Mouse (Mus musculus) neural tube, embryonic 14.5 days (tissue): ENCODE measurements around the gene Csnk2a2. TPM values are rescaled to one million over a fixed set of nuclear protein-coding genes. Genes with fewer than 3 reads are reported as not detected.

Source experiments
- ATAC-seq: fragments of 200-750 bp; cut with Nextera tagmentation; 2 replicates; pipeline ENCODE4 v1.8.0; 2017; ENCODE audit warnings: low read depth, mild to moderate bottlenecking, moderate TSS enrichment, moderate library complexity
- H3K27ac ChIP-seq: fragments of 300-500 bp; sonication (generic); 2 replicates; pipeline ENCODE4 v1.5.1; 2014; ENCODE audit warnings: low read depth, mild to moderate bottlenecking, control low read depth, low read length, moderate library complexity, mixed read lengths
- H3K27me3 ChIP-seq: fragments of 300-500 bp; sonication (generic); 2 replicates; pipeline ENCODE4 v1.6.1; 2014; ENCODE audit warnings: low read length; ENCODE audit not compliant: control insufficient read depth, insufficient read depth
- H3K36me3 ChIP-seq: fragments of 300-500 bp; sonication (generic); 2 replicates; pipeline ENCODE4 v1.6.1; 2014; ENCODE audit warnings: low read length, mixed read lengths; ENCODE audit not compliant: control insufficient read depth, insufficient read depth
- H3K4me1 ChIP-seq: fragments of 300-500 bp; sonication (generic); 2 replicates; pipeline ENCODE4 v1.6.1; 2014; ENCODE audit warnings: low read length; ENCODE audit not compliant: control insufficient read depth, insufficient read depth
- H3K4me2 ChIP-seq: fragments of 300-500 bp; sonication (generic); 2 replicates; pipeline ENCODE4 v1.6.1; 2014; ENCODE audit warnings: mild to moderate bottlenecking, low read depth, low read length, control low read depth
- H3K4me3 ChIP-seq: fragments of 300-500 bp; sonication (generic); 2 replicates; pipeline ENCODE4 v1.5.1; 2014; ENCODE audit warnings: low read depth, low read length, control low read depth, mixed read lengths
- H3K9ac ChIP-seq: fragments of 300-500 bp; sonication (generic); replicated peaks from 2 replicates; pipeline ENCODE4 v1.6.1; 2014; ENCODE audit warnings: low read depth, mild to moderate bottlenecking, control low read depth, low read length, mixed read lengths
- H3K9me3 ChIP-seq: fragments of 300-500 bp; sonication (generic); 2 replicates; pipeline ENCODE4 v1.6.1; 2016; ENCODE audit warnings: low read length; ENCODE audit not compliant: control insufficient read depth
- WGBS: fragments of 180-500 bp; shearing (Covaris S2); extraction: QIAGEN DNeasy Blood & Tissue Kit; methylation state at CpG from one replicate; pipeline ENCODE4 v1.1.7; 2014; 5-methylcytosine and 5-hydroxymethylcytosine counted together
- polyA plus RNA-seq: library from polyadenylated mRNA; unstranded; fragments of >200 nt; fragmentation: Nextera tagmentation; extraction: Ambion mirVana; gene quantifications from 2 replicates; pipeline ENCODE4 v1.2.1, GENCODE M21; 2014

Gene Csnk2a2
- polyA plus RNA-seq, 1 experiment from 2014 or later = 16.1 TPM

DNA sequence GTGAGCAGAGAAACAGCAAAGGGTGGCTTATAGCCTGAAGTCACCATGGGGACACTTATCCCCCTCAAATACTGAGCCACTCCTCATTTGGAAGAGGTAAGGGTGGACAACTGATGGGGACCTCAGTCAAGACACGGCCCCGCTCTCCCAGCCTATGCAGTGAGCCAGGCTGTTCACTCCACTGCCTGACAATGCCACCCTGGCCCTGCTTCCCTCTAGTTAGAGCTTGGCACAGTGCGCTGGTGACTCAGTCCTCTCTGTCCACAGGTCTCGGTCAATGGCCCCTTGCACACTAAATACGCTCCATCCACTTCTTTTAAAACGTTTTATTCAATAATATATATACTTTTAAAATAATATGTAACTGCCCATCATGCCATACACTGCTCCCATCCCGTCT lies 42.2 kb downstream of the Csnk2a2 start:
- no peaks in the 10 kb centered on the region for H3K4me1 ChIP-seq
- no peak overlapping the region for H3K27ac ChIP-seq
- no peak for ATAC-seq
- H3K36me3 ChIP-seq = peaks cover 23% of the 10 kb centered on the region
- H3K27me3 ChIP-seq = no peaks in the 10 kb centered on the region
- no peak overlapping the region for H3K4me3 ChIP-seq
- no peaks in the 10 kb centered on the region for H3K9me3 ChIP-seq
- WGBS = 90% methylated on average over 7 of the region's 7 CpGs
- no peak overlapping the region for H3K4me2 ChIP-seq
- no peak overlapping the region for H3K9ac ChIP-seq

DNA sequence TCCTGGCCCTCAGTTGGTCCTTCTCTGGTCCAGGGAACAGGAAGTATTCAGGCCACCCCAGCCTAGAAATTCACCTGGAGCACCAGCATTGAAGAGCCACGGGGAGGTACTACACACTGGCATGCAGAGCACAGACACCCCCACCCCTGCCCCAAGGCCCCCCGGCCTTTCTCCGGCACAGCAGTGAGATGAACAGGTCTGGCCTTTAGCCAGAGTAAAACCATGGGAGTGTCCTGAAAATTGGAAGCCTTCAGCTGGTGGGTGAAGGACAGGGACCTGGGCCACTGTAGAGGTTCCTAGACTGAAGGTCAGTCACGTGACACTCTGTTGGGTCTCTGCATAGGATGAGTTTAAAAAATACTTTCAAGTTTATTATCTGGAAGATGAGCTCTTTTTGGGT lies 44.8 kb downstream of the Csnk2a2 start:
- no peak overlapping the region for H3K4me2 ChIP-seq
- H3K4me3 ChIP-seq = no peak overlapping the region
- no peaks in the 10 kb centered on the region for H3K27me3 ChIP-seq
- peaks cover 11% of the 10 kb centered on the region for H3K36me3 ChIP-seq
- H3K4me1 ChIP-seq = no peaks in the 10 kb centered on the region
- WGBS = 91% methylated on average over 4 of the region's 4 CpGs
- no peak for ATAC-seq
- H3K9ac ChIP-seq = no peak overlapping the region
- H3K9me3 ChIP-seq = no peaks in the 10 kb centered on the region
- H3K27ac ChIP-seq = no peak overlapping the region

DNA sequence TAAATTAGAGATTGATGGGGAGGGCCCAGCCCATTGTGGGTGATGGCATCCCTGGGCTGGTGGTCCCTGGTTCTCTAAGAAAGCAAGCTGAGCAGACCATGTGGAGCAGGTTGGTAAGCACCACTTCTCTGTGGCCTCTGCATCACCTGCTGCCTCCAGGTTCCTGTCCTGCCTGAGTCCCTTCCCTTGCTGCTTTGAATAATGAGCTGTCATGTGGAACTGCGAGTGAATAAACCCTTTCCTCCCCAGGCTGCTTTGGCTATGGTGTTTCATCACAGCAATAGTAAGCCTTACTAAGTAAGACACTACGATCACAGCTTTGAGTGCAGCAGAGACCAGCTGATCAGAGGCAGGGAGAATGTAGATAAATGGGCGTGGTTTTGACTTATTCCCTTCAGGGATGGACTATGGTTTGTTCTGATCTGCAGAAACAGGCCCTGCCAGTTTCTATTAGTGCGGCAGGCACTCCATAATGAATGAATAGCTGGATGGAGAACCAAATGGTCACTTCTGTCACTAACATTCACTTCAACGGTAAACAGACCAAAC lies 48.3 kb downstream of the Csnk2a2 start:
- Histone ChIP-seq H3K9me3 (no peaks in the 10 kb centered on the region), H3K4me3 (no peak overlapping the region), H3K9ac (no peak overlapping the region), H3K4me2 (no peak overlapping the region), H3K27me3 (no peaks in the 10 kb centered on the region), H3K27ac (no peak overlapping the region), H3K36me3 (no peaks in the 10 kb centered on the region), H3K4me1 (no peaks in the 10 kb centered on the region)
- ATAC-seq = no peak
- 63% methylated on average over 5 of the region's 5 CpGs for WGBS

DNA sequence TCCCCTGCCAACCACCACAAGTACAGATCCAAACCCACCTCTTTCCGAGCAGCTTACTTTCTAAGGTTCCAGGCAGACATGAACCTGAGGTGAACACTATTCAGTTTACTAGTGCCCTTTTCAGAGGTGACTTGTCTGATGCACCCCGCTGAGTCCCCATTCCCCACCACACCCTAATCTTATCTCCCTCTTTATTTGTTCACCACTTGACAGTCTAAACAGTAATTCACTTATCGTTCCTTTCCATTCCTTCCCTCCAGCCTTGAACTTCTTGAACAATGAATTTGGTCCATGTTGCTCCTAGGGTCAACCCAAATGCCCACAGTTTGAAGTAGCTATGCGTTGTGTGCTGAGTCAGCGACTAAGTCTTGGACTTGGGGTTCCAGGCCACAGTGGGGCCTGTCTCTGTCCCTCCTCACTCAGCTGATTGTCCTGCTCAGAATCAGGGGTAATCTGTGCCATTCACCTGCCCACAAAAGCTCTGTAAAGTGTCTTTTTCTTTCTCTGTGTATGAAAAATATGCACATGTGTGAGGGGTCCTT lies 49.6 kb downstream of the Csnk2a2 start:
- Histone ChIP-seq H3K4me2 (no peak overlapping the region), H3K27me3 (no peaks in the 10 kb centered on the region), H3K27ac (no peak overlapping the region), H3K9me3 (no peaks in the 10 kb centered on the region), H3K4me3 (no peak overlapping the region), H3K9ac (no peak overlapping the region), H3K36me3 (no peaks in the 10 kb centered on the region), H3K4me1 (no peaks in the 10 kb centered on the region)
- 95% methylated on average over 5 of the region's 5 CpGs for WGBS
- ATAC-seq = no peak

DNA sequence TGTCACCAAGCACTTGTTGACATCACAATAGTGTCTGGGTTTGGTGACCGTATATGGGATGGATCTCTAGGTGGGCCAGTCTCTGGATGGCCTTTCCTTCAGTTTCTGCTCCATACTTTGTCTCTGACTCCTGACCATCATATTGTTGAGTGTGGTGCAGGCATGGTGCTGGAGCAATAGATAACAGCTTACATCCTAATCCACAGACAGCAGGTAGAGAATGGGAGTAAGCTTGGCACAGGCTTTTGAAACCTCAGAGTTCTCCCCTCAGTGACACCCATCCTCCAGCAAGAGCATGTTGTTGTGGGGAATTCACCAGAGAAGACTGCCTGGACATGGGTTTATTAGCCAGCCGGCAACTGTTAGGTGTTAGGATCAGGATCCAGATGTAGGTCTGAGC lies 50.4 kb downstream of the Csnk2a2 start:
- H3K9me3 ChIP-seq = no peaks in the 10 kb centered on the region
- H3K4me2 ChIP-seq = no peak overlapping the region
- no peak overlapping the region for H3K27ac ChIP-seq
- no peak overlapping the region for H3K4me3 ChIP-seq
- H3K36me3 ChIP-seq = no peaks in the 10 kb centered on the region
- ATAC-seq = no peak
- 90% methylated on average over 2 of the region's 2 CpGs for WGBS
- H3K4me1 ChIP-seq = no peaks in the 10 kb centered on the region
- H3K9ac ChIP-seq = no peak overlapping the region
- no peaks in the 10 kb centered on the region for H3K27me3 ChIP-seq

DNA sequence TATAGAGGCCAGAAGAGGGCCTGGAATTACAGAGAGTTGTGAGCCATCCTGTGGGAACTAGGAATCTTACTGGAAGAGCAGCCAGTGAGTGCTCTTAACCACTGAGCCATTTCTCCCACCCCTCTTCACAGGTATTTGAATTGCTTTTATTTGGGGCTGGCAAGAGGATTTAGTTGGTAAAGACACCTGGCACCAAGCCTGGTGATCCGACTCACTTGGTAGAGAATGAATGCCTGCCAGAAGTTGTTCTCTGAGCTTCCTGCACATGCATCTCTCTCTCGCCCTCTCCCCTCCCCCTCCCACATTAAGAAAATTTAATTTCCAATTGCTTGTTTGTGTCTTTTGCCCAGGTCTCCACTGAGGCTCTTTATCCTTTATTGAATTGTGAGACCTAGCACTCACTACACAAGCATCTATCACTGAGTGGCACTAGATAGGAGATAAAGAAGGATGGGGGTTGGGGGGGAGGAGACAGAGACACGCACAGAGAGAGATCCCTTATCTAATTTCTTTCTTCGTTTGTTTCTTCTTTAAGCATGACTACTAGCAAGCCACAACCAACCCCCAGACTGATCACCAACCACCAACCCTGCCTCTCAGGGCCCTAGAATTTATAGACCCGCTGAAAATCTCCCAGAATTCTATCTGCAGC lies 52.4 kb downstream of the Csnk2a2 start:
- no peak for ATAC-seq
- Histone ChIP-seq H3K4me2 (no peak overlapping the region), H3K27me3 (no peaks in the 10 kb centered on the region), H3K4me3 (no peak overlapping the region), H3K9ac (no peak overlapping the region), H3K9me3 (no peaks in the 10 kb centered on the region), H3K27ac (no peak overlapping the region), H3K4me1 (peaks cover 15% of the 10 kb centered on the region), H3K36me3 (no peaks in the 10 kb centered on the region)
- 58% methylated on average over 5 of the region's 5 CpGs for WGBS

DNA sequence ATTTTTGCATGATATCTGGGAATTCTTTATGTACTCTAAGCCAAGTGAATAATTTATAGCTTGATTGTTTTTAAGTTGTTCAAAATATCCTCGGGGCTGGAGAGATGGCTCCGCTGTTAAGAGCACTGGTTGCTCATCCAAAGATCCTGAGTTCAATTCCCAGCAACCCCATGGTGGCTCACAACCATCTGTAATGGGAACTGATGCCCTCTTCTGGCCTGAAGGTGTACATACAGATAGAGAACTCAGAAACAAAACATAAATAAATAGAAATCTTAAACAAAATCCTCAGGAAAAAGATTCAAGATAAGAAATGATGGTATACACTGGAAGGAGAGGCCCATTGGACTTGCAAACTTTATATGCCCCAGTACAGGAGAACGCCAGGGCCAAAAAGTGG lies 53.9 kb downstream of the Csnk2a2 start:
- WGBS = 91% methylated on average over 3 of the region's 3 CpGs
- Histone ChIP-seq H3K27ac (no peak overlapping the region), H3K27me3 (no peaks in the 10 kb centered on the region), H3K36me3 (no peaks in the 10 kb centered on the region), H3K4me1 (peaks cover 22% of the 10 kb centered on the region), H3K4me3 (no peak overlapping the region), H3K9me3 (no peaks in the 10 kb centered on the region), H3K9ac (no peak overlapping the region), H3K4me2 (no peak overlapping the region)
- no peak for ATAC-seq

DNA sequence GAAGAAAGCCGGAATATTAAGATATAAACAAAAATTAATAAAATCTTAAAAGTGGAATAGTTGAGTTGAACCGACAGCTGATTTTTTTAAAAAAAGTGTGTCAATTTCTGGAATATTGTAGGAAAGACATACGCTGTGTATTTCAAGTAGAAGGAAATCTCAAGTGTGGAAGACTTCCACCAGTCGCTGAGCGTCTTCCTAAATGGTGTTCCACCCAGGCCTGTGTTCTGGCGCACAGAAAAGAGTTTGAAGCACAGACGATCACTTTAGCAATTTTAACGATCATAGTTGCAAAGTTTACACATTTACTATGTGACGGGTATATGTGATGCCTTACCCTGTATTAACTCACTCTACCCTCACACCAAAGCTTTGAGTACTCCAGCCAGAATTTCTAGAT lies 54.4 kb downstream of the Csnk2a2 start:
- Histone ChIP-seq H3K4me1 (peaks cover 22% of the 10 kb centered on the region), H3K36me3 (no peaks in the 10 kb centered on the region), H3K4me2 (peak overlapping the region; percentile 40; the same call in 1 of the 2 replicates), H3K27me3 (no peaks in the 10 kb centered on the region), H3K9me3 (no peaks in the 10 kb centered on the region), H3K4me3 (peak overlapping the region; percentile 89), H3K27ac (peak overlapping the region; percentile 89; the same call in 1 of the 2 replicates), H3K9ac (no peak overlapping the region)
- ATAC-seq = no peak
- WGBS = 91% methylated on average over 9 of the region's 9 CpGs

DNA sequence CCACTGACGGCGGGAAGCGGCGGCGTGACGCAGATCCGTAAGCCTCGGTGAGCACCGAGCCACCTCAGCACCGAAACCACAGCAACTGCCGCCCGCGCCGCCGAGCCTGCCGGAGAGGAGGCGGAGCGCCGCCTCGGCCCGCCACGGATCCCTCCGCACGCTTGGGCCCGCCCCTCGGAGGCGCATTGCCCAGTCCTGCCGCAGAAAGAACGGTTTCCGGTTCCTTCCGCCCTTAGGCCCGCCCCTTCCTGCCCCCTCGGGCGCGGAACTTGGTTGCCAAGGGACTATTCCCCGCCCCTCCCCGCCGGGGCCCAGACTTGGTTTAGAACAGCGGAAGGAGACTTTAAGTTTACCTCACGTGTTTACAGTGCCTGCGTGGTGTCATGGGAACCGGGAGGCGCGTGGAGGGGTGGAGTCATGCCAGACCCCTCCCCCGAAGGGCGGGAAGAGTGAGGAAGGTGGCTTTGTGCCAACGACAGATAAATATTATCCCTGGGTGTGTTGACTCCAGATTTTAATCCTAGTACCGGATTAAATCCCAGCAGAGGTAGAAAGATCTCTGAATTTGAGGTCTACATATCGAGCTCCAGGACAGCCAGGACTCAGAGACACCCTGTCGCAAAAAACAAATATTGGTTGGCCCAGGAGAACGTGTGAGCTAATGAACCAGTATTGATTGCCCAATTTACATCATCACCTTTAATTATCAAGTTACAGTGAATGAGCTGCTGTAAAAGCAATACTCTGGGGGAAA lies 55.0 kb downstream of the Csnk2a2 start, which contains the start of gene Cfap20:
Gene Cfap20, minus strand, starts transcription at position 184 of the 754 bp plus-strand sequence.
- under 1% methylated on average over 47 of the region's 51 CpGs for WGBS
- Histone ChIP-seq H3K9me3 (no peaks in the 10 kb centered on the region), H3K27me3 (no peaks in the 10 kb centered on the region), H3K4me1 (peaks cover 26% of the 10 kb centered on the region), H3K9ac (peak within 1 kb of the TSS; percentile 87), H3K4me2 (peak within 1 kb of the TSS; percentile 95), H3K27ac (peak within 1 kb of the TSS; percentile 89), H3K36me3 (no peaks in the 10 kb centered on the region), H3K4me3 (peak within 1 kb of the TSS; percentile 89)
- ATAC-seq = peak; percentile 96
